Mouse (Mus musculus) kidney, adult 11 months (tissue): ENCODE measurements around the gene Podn.

Source experiments
- DNase-seq: peaks from one replicate; pipeline ENCODE4 v3.0.0; 2022

The Podn gene

GRCm38 (mm10) chr4:107998641-107999332 is 97.5 kb downstream of the Podn start:
- peak; percentile 87 for DNase-seq

GRCm38 (mm10) chr4:107996418-107996986 is 99.7 kb downstream of the Podn start:
- no peak for DNase-seq

DNA sequence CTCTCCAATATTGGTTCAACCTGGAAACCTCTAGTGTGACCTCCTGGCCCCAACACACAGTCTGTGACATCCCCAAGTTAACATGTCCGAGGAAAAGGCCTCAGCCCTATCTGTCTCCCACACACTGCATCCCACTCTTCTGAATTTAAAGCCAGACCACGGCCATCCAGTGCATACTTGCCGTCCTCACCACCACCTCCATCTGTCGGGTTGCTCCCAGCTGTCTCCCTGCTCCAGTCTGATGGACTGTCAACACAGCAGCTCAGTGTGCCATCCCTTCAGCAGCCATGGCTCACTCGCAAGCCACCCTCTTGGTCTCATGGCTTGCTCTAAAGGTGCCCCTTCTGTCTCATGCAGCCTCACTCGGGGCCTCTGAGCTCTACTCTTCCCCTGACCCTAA is 100.5 kb downstream of the Podn start:
- DNase-seq, result no peak

GRCm38 (mm10) chr4:107995011-107995410 is 101.2 kb downstream of the Podn start:
- DNase-seq, result no peak

DNA sequence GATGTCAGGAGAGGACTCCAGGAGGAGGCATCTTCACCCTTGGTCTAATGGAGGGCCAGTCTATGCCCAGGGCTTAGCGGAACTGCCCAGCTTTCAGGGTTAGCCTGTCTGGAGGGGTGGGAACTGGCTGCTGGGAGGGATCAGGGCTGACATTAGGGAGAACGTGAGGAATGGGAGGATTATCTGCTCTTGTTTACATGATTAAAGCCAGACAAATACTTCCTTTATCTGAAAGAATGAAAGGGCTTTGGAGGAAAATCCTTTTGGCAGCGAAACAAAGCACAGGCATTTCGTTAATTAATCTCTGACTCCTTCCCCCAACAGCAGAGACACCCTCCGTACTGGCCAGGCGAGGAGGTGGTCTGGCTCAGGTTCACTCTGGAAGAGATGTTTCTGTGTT is 104.4 kb downstream of the Podn start:
- DNase-seq, result no peak

DNA sequence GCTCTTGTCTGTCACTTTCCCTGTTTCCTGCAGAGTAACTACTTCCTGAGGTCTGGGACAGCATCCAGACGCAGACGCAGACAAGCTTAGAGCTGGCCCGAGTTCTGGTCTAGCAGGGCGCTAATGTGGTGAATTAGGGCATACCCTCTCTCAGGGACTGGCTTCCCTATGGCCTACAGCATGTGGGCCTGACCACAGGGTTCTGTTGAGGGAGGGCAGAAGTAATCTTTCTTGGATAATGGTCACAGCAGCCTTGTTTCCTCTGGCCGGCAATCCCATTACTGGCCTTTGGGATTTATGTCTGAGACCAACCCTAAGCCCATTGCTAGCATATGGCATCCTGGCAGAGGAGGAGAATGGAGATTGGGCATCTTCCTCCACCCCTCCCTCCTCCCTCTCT is 105.4 kb downstream of the Podn start:
- DNase-seq, result no peak

DNA sequence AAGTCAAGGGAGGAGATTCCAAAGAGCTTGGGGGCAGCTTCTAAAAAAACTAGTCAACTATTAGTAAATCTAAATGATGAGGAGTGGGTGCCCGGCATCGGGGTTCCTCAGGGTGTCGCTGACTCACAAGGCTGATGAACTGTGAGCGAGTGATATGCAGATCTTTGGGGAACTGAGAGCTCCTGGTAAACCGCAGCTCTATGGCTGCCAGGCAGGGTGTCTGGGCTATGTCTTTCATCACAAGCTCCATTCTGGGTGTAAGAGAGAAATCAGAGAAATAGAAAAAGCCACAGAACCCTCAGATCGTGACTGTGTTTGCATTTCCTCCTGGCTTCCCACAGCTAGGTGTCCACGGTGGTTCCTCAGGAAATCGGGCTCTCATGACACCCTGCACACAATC is 107.3 kb downstream of the Podn start:
- DNase-seq, result no peak

DNA sequence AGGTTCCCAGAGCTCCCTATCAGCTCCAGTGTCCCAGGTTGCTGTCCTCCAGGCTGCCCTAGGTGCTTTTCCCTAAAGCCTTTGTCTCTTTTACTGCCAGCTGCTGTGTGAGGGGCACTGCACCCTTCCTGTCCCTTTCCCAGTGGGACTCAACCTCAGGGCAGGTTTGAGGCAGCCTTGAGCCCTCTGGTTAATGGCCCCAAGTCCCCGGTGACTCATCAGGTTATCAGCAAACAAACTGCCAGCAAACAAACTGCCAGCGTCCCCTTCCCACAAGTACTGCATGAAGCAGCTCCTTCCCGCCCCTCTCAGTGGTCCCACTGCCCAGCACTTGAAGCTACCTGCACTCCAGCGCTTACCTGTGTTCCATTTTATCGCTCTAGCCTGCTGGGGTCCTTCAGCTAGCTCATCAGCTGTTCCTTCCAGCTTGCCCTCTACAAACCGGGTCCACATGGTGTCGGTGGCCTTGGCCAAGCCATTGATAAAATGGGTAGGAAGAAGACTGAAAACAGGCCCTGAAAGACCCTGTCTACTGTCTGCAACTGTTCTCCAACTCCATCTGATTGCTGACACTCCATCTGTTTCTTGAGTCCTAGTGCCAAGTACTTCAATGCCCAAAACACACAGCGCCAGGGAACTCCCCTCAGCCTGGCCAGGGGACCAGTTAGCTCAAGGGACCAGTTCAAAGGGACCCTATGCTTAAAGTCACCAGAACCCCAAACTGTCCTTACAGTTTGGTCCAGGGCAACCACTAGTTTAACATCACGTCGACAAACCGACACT is 109.7 kb downstream of the Podn start:
- no peak for DNase-seq

- no peak for DNase-seq
These were observed 110.4 kb downstream of the Podn start for GRCm38 (mm10) chr4:107985812-107986211.

GRCm38 (mm10) chr4:107984282-107984981 is 111.8 kb downstream of the Podn start:
- DNase-seq, result peak; percentile 58

GRCm38 (mm10) chr4:107983717-107984116 is 112.5 kb downstream of the Podn start:
- DNase-seq, result no peak

- DNase-seq, result no peak
These were observed 116.1 kb downstream of the Podn start for GRCm38 (mm10) chr4:107980002-107980600.

DNA sequence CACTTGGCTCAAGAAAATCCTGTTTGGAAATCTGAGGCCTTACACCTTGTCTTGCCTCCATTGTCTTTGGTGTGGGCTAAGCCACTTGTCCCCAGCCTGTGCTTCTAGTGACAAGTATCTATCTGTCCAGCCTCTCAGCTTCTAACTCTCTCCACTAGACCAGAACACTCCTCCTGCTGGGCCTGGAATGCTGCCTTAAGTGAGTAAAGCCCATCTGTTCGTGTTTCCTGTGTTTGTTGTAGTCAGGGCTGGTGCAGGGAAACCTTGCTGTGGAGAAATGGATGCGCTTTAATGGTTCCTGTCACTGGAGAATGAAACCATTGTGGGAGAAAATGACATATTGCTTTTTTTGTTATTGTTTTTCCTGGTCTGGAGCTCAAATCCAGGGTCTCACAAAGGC is 116.7 kb downstream of the Podn start:
- DNase-seq, result peak; percentile 37

DNA sequence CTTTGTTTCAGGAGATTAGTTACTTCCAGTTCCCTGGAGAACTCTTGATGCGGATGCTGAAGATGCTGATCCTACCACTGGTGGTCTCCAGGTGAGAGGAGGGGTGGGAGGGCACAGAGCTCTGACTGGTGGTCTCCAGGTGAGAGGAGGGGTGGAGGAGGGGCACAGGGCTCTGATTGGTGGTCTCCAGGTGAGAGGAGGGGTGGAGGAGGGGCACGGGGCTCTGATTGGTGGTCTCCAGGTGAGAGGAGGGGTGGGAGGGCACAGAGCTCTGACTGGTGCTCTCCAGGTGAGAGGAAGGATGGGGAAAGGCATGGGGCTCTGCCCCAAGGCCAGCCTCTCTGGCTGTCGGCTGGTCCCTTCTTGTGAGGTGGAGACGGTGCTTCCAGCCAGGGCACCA is 118.7 kb downstream of the Podn start:
- no peak for DNase-seq

DNA sequence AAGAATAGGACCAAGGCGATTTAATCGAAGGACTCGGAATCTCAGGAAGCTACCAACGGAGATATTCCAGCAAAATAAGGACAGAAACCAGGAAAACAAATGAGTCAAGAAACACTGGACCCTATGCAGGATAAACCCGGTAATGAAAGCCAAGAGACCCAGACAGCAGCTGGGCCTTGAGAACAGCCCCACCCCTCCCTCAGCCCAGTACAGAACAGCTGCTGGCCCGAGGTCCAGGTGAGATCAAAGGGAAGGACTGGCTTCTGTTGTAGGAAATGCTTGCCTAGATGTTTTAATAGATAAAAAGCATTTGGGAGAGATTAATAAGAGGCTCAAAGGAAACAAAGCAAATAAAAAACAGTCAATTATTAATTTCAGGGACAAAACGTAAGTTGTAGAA is 121.2 kb downstream of the Podn start:
- no peak for DNase-seq

DNA sequence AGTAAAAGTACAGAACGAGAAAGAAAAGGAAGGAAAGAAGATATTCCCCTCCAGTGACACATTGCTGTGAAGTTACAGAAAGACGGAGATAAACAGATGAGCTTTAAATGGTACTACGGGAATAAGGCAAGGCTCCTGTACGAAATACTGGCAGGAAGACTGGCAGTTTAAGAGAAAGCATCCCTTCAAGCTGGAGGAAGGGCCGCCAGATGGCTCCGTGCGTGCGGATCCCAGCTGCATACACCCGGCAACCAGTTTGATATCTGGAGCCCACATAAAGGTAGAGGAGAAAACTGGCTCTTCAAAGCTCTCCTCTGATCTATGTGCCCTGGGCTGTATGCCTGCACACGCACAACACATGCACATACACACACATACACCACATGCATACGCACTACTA is 121.7 kb downstream of the Podn start:
- no peak for DNase-seq

GRCm38 (mm10) chr4:107971162-107971561 is 125.1 kb downstream of the Podn start:
- DNase-seq, result no peak

DNA sequence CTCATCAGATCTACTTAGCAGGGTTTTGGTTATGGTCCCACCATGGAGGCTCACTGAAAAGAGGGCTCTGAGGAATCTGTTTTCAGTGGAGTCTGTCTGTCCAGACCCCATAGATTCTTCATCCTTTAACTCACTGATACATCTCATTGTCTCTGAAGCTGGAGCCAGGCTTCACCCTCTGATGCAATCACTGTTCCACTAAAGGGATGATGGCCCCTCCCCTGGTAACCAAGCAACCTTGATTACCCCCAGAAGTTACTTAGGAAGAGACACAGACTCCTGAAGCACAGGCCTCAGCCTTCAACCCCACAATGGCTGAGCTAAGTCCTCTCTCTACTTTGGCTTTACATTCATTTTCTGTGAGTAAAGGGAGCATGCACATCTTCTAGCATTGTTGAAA is 126.5 kb downstream of the Podn start:
- DNase-seq, result no peak

- no peak for DNase-seq
These were observed 128.1 kb downstream of the Podn start, which contains the start of gene Slc1a7 for GRCm38 (mm10) chr4:107967966-107968682. Gene Slc1a7, plus strand, starts transcription at chr4:107968332.

GRCm38 (mm10) chr4:107966416-107967109 is 129.7 kb downstream of the Podn start:
- no peak for DNase-seq
